Mouse (Mus musculus) lung, embryonic 14.5 days (tissue): ENCODE data around the gene Vmn2r29. TPM values are rescaled to one million over a fixed set of nuclear protein-coding genes. Genes with fewer than 3 reads are reported as not detected.
"Not testable (repeated sequence)": the region's sequence is repeated elsewhere in the genome, so short reads cannot be mapped to it uniquely, and the experiment has no call there.

ENCODE experiments used
- ATAC-seq: fragments of 200-750 bp; cut with Nextera tagmentation; 2 replicates; pipeline ENCODE4 v1.8.0; 2017; ENCODE audit warnings: mild to moderate bottlenecking, moderate TSS enrichment, moderate library complexity; ENCODE audit not compliant: insufficient read depth
- DNase-seq: peaks from one replicate; pipeline ENCODE4 v3.0.0-alpha.2; 2015
- H3K27ac ChIP-seq: fragments of 300-500 bp; sonication (generic); 2 replicates; pipeline ENCODE4 v1.5.1; 2014; ENCODE audit warnings: low read depth, mild to moderate bottlenecking, moderate library complexity
- H3K27me3 ChIP-seq: fragments of 300-500 bp; sonication (generic); 2 replicates; pipeline ENCODE4 v1.6.1; 2014; ENCODE audit warnings: low read length, control low read depth; ENCODE audit not compliant: insufficient read depth
- H3K36me3 ChIP-seq: fragments of 300-500 bp; sonication (generic); 2 replicates; pipeline ENCODE4 v1.6.1; 2014; ENCODE audit warnings: control low read depth; ENCODE audit not compliant: insufficient read depth
- H3K4me1 ChIP-seq: fragments of 300-500 bp; sonication (generic); 2 replicates; pipeline ENCODE4 v1.6.1; 2014; ENCODE audit warnings: antibody characterized with exemption, control low read depth; ENCODE audit not compliant: insufficient read depth
- H3K4me2 ChIP-seq: fragments of 300-500 bp; sonication (generic); 2 replicates; pipeline ENCODE4 v1.6.1; 2014; ENCODE audit warnings: mild to moderate bottlenecking
- H3K4me3 ChIP-seq: fragments of 300-500 bp; sonication (generic); 2 replicates; pipeline ENCODE4 v1.5.1; 2014; ENCODE audit warnings: low read depth, low read length
- H3K9ac ChIP-seq: fragments of 300-500 bp; sonication (generic); 2 replicates; pipeline ENCODE4 v1.6.1; 2014
- H3K9me3 ChIP-seq: fragments of 300-500 bp; sonication (generic); 2 replicates; pipeline ENCODE4 v1.6.1; 2016; ENCODE audit warnings: low read depth, low read length, control low read depth
- CTCF ChIP-seq: IDR thresholded peaks from 2 replicates; pipeline ENCODE4 v1.5.1; 2016; ENCODE audit warnings: antibody characterized with exemption, low read depth
- WGBS: fragments of 180-500 bp; shearing (Covaris S2); extraction: QIAGEN DNeasy Blood & Tissue Kit; methylation state at CpG from one replicate; pipeline ENCODE4 v1.1.7; 2014; 5-methylcytosine and 5-hydroxymethylcytosine counted together
- polyA plus RNA-seq: library from polyadenylated mRNA; unstranded; fragments of >200 nt; fragmentation: Nextera tagmentation; extraction: Ambion mirVana; gene quantifications from 2 replicates; pipeline ENCODE4 v1.2.1, GENCODE M21; 2014

The Vmn2r29 gene
- polyA plus RNA-seq: 0.20 and 0.29 TPM in 2 replicates

DNA sequence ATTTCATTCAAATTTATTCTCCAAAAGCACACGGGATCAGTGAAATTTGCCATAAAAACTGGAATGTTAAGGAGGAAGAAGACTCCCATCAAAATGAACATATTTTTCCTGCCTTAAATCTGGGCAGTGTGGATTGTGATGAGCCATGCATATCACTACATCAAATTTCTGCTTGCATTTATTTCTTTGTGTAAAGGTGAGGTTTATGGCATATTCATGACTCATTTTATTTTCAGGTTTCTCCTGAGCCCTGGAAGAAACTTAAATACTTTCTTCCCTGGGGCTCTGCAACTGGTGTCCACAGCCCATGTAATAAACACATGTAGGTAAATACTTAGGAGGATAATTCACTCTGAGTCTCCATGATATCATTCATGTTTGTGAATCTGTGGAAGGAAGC, at the start of gene Vmn2r29:
TSS of gene Vmn2r29 (minus strand) at position 101 of the 400 bp plus-strand sequence.
- not testable (repeated sequence) for H3K9me3 ChIP-seq, H3K27me3 ChIP-seq, H3K4me2 ChIP-seq, H3K36me3 ChIP-seq, ATAC-seq, H3K9ac ChIP-seq, H3K4me3 ChIP-seq, H3K27ac ChIP-seq, H3K4me1 ChIP-seq, DNase-seq
- no CpG with 5 or more reads among the region's 1 CpGs for WGBS

DNA sequence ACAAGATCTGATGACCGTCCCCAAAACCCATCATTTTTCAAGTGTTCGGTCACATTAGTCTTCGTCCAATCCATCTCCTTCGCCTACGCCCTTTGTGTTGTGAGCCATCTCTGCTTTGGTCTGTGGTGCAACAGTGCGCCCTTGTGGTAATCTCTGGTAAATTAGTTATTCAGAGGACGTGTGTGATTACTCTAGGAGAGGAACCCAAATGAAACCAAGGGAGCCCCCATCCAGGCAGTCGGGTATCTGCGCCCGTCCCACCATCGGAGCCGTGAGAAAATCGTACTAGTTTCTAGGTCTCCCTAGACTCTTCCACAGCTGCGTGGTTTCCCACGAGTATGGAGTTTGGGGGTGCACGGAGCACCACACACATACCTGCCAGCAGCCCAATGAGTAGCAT, 48.5 kb upstream of the Vmn2r29 start:
- H3K36me3 ChIP-seq: peaks cover 34% of the 10 kb centered on the region
- no peaks in the 10 kb centered on the region for H3K27me3 ChIP-seq
- no peak overlapping the region for H3K27ac ChIP-seq
- H3K4me2 ChIP-seq: no peak overlapping the region
- H3K4me3 ChIP-seq: no peak overlapping the region
- H3K9me3 ChIP-seq: peaks cover 4% of the 10 kb centered on the region; the same call in 1 of the 2 replicates
- no peak overlapping the region for H3K9ac ChIP-seq
- no peaks in the 10 kb centered on the region for H3K4me1 ChIP-seq
- TF ChIP-seq CTCF: peak; percentile 58
- DNase-seq (peak; percentile 59), ATAC-seq (no peak)
- WGBS: 70% methylated on average over 16 of the region's 16 CpGs

DNA sequence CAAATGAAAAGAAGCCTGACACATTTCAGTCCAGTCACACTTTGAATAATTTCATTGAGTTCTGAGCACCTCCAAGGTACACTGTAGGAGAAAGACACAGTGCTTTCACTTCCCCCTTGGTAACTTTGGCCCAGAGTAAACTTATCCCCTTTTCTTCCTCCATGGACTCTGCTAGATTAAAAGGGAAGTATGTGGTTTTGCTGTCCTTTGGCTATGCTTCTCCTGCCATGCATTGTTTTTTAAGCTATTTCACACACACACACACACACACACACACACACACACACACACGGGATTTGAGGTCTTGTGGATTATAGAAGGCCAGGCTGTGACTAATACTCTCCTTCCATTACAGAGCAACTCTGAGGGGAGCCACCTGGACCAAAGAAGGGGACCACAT, 34.3 kb upstream of the Vmn2r29 start:
- ATAC-seq (no peak), DNase-seq (no peak)
- Histone ChIP-seq H3K27ac (no peak overlapping the region), H3K4me1 (no peaks in the 10 kb centered on the region), H3K9ac (no peak overlapping the region), H3K36me3 (peaks cover 27% of the 10 kb centered on the region), H3K4me3 (no peak overlapping the region), H3K27me3 (no peaks in the 10 kb centered on the region), H3K4me2 (no peak overlapping the region), H3K9me3 (peaks cover 4% of the 10 kb centered on the region; the same call in 1 of the 2 replicates)
- 58% methylated on average over 1 of the region's 1 CpGs for WGBS
- no peak for TF ChIP-seq CTCF

DNA sequence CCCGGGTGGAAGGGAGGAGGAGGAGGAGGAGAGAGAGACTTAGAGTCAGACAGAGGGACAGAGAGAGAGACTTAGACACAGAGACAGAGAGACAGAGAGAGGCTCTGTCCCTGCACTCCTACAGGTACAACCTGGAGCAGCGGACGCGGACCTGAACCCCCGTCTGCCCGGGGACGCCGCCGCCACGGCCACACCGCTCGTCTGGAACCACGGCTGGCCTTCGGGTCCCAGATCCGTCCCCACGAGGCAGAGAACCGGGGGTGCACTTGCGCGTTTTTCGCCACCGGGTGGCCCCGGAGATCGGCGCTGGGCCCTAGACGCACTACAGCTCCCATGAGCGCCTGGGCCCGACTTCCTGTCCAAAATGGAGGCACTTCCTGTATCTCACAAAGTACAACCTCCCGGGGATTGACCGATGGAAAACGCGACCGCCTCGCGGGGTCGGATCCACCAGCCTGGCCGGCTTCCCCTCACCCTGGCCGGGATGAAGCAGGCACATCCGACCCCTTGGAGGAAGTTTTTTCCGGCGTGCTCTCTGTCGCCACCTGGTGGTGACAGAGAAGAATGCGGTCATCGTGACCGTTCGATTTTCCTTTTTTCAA, 30.9 kb upstream of the Vmn2r29 start, which contains the start of gene Gm45844:
TSS of gene Gm45844 (minus strand) at position 324 of the 602 bp plus-strand sequence.
- H3K36me3 ChIP-seq, H3K9me3 ChIP-seq, H3K27me3 ChIP-seq, H3K4me1 ChIP-seq: not testable (repeated sequence)
- Histone ChIP-seq H3K9ac (peak within 1 kb of the TSS; percentile 48), H3K27ac (peak within 1 kb of the TSS; percentile 50; the same call in 1 of the 2 replicates), H3K4me3 (peak within 1 kb of the TSS; percentile 32), H3K4me2 (peak within 1 kb of the TSS; percentile 48)
- DNase-seq (peak; percentile 68), ATAC-seq (peak; percentile 99)
- WGBS: 39% methylated on average over 42 of the region's 45 CpGs
- peak; percentile 91 for TF ChIP-seq CTCF

DNA sequence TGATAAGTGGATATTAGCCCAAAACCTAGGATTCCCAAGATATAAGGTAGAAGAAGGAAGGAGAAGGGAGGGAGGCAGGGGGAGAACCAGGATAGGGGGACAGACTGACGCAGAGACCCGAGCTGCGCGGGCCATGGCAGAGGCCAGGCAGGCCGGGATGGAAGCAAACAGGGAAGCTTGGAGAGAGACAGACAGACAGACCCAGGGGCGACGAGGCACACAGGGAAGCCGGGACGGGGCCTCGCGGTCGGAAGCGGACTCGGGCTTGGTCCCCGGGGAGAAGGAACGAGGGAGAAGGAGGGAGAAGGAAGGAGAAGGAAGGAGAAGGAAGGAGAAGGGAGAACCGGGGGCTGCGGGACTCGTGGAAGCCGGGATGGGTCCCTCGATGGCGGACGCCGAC, 30.4 kb upstream of the Vmn2r29 start:
- ATAC-seq (peak; percentile 72), DNase-seq (peak; percentile 37)
- H3K36me3 ChIP-seq, H3K27me3 ChIP-seq, H3K9me3 ChIP-seq, H3K4me1 ChIP-seq: not testable (repeated sequence)
- peak overlapping the region; percentile 48 for H3K4me2 ChIP-seq
- H3K4me3 ChIP-seq: peak overlapping the region; percentile 32
- WGBS: 62% methylated on average over 24 of the region's 24 CpGs
- H3K9ac ChIP-seq: peak overlapping the region; percentile 48
- H3K27ac ChIP-seq: peak overlapping the region; percentile 50; the same call in 1 of the 2 replicates

DNA sequence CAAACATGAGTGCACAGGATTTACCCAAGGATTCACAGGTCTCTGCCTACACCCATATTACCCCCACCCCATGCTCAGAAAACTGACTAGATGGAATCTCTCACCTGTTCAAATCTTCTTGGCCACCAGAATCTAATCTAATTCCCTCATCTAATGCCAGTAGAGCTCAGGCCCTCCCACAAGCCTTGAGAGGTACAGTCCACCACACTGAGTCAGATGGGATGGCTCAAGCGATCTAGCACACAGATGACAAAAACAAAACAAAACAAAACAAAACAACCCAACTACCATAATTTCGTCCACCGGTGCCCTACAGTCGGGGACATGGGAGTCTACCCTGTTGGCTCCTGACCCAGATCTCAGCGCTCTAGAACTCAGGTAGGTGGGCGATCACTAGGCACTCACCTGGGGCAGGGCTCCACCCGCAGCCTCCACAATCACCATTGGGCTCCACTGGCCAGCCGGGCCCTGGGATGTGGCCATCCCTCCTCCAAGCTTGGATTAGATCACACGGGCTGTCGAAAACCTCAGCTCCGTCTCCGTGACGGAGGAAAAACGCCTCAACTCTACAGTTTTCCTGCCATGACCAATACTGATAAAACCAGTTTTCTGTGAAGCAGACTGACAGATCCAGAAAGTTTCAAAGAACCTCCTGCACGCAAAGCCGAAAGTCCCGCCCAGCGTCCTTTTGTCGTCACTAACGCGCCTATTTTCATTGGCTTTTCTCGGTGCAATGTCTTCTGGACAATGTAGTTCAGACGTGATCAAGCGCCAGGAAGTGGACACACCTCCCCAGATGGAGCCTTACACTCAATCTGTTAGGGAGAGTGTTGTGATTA, 37.6 kb downstream of the Vmn2r29 start, which contains the start of gene Zfp772:
TSS of gene Zfp772 (minus strand) at position 686 of the 839 bp plus-strand sequence.
- not testable (repeated sequence) for H3K36me3 ChIP-seq, H3K27ac ChIP-seq, H3K9me3 ChIP-seq, H3K4me1 ChIP-seq, H3K27me3 ChIP-seq
- DNase-seq (peak; percentile 59), ATAC-seq (peak; percentile 60; the same call in 1 of the 2 replicates)
- Histone ChIP-seq H3K9ac (peak within 1 kb of the TSS; percentile 54), H3K4me3 (peak within 1 kb of the TSS; percentile 43), H3K4me2 (peak within 1 kb of the TSS; percentile 60)
- WGBS: under 1% methylated on average over 24 of the region's 24 CpGs

DNA sequence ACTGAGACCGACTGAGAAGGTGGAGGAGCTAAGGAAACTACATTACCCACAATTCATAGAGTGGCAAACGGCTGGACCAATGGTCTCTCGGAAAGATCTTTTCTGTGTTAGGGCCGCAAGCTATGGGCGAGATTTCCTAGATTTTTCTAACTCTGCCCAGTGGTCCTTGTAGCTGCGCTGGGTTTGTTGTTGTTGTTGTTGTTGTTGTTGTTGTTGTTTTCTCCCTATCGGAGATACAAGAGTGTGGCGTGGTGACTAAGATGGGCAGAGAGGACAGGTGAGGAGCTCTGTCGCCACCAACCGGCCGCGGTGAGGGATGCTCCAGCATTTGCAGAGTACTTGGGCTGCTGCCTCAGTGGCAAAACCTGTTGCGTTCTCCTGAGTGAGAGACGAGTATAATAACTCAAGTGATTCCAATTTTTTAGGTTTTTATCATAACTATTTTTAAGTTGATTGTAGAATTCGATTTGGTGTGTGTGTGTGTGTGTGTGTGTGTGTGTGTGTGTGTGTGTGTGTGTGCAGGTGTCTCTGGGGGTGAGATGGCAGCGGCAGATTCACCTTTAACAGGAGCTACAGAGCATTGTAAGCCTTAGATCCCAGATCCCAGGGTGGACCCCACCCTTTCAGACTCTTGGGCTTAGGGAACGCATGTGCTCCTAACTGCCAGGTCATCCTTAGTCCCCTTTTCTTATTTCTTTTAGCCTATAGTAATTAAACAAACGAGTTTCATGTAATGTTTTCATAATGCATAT, 58.8 kb downstream of the Vmn2r29 start:
- Histone ChIP-seq H3K9me3 (no peaks in the 10 kb centered on the region), H3K9ac (no peak overlapping the region; the same call in 1 of the 2 replicates), H3K4me1 (no peaks in the 10 kb centered on the region), H3K4me2 (peak overlapping the region; percentile 57), H3K4me3 (peak overlapping the region; percentile 48), H3K36me3 (no peaks in the 10 kb centered on the region), H3K27me3 (no peaks in the 10 kb centered on the region), H3K27ac (no peak overlapping the region)
- DNase-seq (peak; percentile 73), ATAC-seq (peak; percentile 96)
- TF ChIP-seq CTCF: peak; percentile 81
- WGBS: 10% methylated on average over 18 of the region's 18 CpGs
